Mouse (Mus musculus) frontal cortex, postnatal 25 days (tissue): ENCODE measurements around the gene Letm1.

Source experiments
- DNase-seq, 2 experiments: peaks; one replicate each; pipeline ENCODE4 v3.0.0; 2022; ENCODE audit warnings: low spot score in 2 of 2

Gene Letm1

GRCm38 (mm10) chr5:33707163-33707562 lies 75.5 kb downstream of the Letm1 start:
- no peak for DNase-seq

- DNase-seq, result no peak
These were observed 76.3 kb downstream of the Letm1 start for GRCm38 (mm10) chr5:33706350-33706629.

- DNase-seq, result no peak
These were observed 76.8 kb downstream of the Letm1 start for GRCm38 (mm10) chr5:33705612-33706349.

GRCm38 (mm10) chr5:33704945-33705611 lies 77.5 kb downstream of the Letm1 start:
- DNase-seq, result peak in 1 of 2 experiments; percentile 27

- no peak for DNase-seq
These were observed 78.6 kb downstream of the Letm1 start for GRCm38 (mm10) chr5:33703999-33704398.

- DNase-seq, result no peak
These were observed 80.8 kb downstream of the Letm1 start for GRCm38 (mm10) chr5:33701832-33702231.

- no peak for DNase-seq
These were observed 82.6 kb downstream of the Letm1 start for GRCm38 (mm10) chr5:33700010-33700409.

- no peak for DNase-seq
These were observed 83.9 kb downstream of the Letm1 start for GRCm38 (mm10) chr5:33698669-33699068.

GRCm38 (mm10) chr5:33697947-33698512 lies 84.6 kb downstream of the Letm1 start:
- no peak for DNase-seq

- no peak for DNase-seq
These were observed 85.1 kb downstream of the Letm1 start for GRCm38 (mm10) chr5:33697534-33697933.

- no peak for DNase-seq
These were observed 86.2 kb downstream of the Letm1 start for GRCm38 (mm10) chr5:33696430-33696829.

GRCm38 (mm10) chr5:33695718-33696121 lies 86.9 kb downstream of the Letm1 start:
- no peak for DNase-seq

- peak; percentile 19 to 21 for DNase-seq
These were observed 87.5 kb downstream of the Letm1 start for GRCm38 (mm10) chr5:33694848-33695717.

- DNase-seq, result no peak
These were observed 88.2 kb downstream of the Letm1 start for GRCm38 (mm10) chr5:33694461-33694847.

GRCm38 (mm10) chr5:33692393-33692792 lies 90.2 kb downstream of the Letm1 start:
- DNase-seq, result no peak

GRCm38 (mm10) chr5:33689852-33690645 lies 92.6 kb downstream of the Letm1 start:
- no peak for DNase-seq
